Mouse (Mus musculus): ENCODE data around the gene Prr3. TPM values are rescaled to one million over a fixed set of nuclear protein-coding genes. Genes with fewer than 3 reads are reported as not detected.
"Not testable (repeated sequence)": the region's sequence is repeated elsewhere in the genome, so short reads cannot be mapped to it uniquely, and the experiment has no call there.

Gene Prr3
- polyA plus RNA-seq, 1 experiment: 15.6 TPM

- Histone ChIP-seq H3K4me3 (ENCODE audit: insufficient read depth, low read length) (no peak overlapping the region), H3K4me1 (ENCODE audit: control insufficient read depth, insufficient read depth, low read length) (no peaks in the 10 kb centered on the region), H3K27ac (ENCODE audit: insufficient read depth, low read depth, low read length) (no peak overlapping the region)
- TF ChIP-seq POLR2A (IDR thresholded peaks at IDR 0.05; ENCODE audit: borderline replicate concordance, low read depth, low read length) (no peak), CTCF (IDR thresholded peaks at IDR 0.05; ENCODE audit: low read depth, low read length) (no peak)
Measured at GRCm38 (mm10) chr17:35939941-35940340, 40.1 kb downstream of the Prr3 start.

GRCm38 (mm10) chr17:35939108-35939507, 40.9 kb downstream of the Prr3 start:
- TF ChIP-seq CTCF (IDR thresholded peaks at IDR 0.05; ENCODE audit: low read depth, low read length) (no peak), POLR2A (IDR thresholded peaks at IDR 0.05; ENCODE audit: borderline replicate concordance, low read depth, low read length) (no peak)
- Histone ChIP-seq H3K4me3 (ENCODE audit: insufficient read depth, low read length) (no peak overlapping the region), H3K4me1 (ENCODE audit: control insufficient read depth, insufficient read depth, low read length) (no peaks in the 10 kb centered on the region), H3K27ac (ENCODE audit: insufficient read depth, low read depth, low read length) (no peak overlapping the region)

GRCm38 (mm10) chr17:35937700-35938348, 42.2 kb downstream of the Prr3 start:
- TF ChIP-seq POLR2A (IDR thresholded peaks at IDR 0.05; ENCODE audit: borderline replicate concordance, low read depth, low read length) (no peak), CTCF (IDR thresholded peaks at IDR 0.05; ENCODE audit: low read depth, low read length) (peak; percentile 79)
- H3K4me3 ChIP-seq (ENCODE audit: insufficient read depth, low read length): no peak overlapping the region
- H3K27ac ChIP-seq (ENCODE audit: insufficient read depth, low read depth, low read length): no peak overlapping the region
- no peaks in the 10 kb centered on the region for H3K4me1 ChIP-seq (ENCODE audit: control insufficient read depth, insufficient read depth, low read length)

GRCm38 (mm10) chr17:35935763-35936162, 44.3 kb downstream of the Prr3 start:
- H3K27ac ChIP-seq (ENCODE audit: insufficient read depth, low read depth, low read length); H3K4me1 ChIP-seq (ENCODE audit: control insufficient read depth, insufficient read depth, low read length); H3K4me3 ChIP-seq (ENCODE audit: insufficient read depth, low read length): not testable (repeated sequence)

GRCm38 (mm10) chr17:35932608-35933007, 47.4 kb downstream of the Prr3 start:
- TF ChIP-seq POLR2A (IDR thresholded peaks at IDR 0.05; ENCODE audit: borderline replicate concordance, low read depth, low read length): no peak
- TF ChIP-seq CTCF (IDR thresholded peaks at IDR 0.05; ENCODE audit: low read depth, low read length): no peak
- Histone ChIP-seq H3K27ac (ENCODE audit: insufficient read depth, low read depth, low read length) (no peak overlapping the region), H3K4me3 (ENCODE audit: insufficient read depth, low read length) (no peak overlapping the region), H3K4me1 (ENCODE audit: control insufficient read depth, insufficient read depth, low read length) (peaks cover 3% of the 10 kb centered on the region; the same call in 1 of the 2 replicates)

- Histone ChIP-seq H3K4me1 (ENCODE audit: control insufficient read depth, insufficient read depth, low read length) (peaks cover 7% of the 10 kb centered on the region), H3K27ac (ENCODE audit: insufficient read depth, low read depth, low read length) (no peak overlapping the region), H3K4me3 (ENCODE audit: insufficient read depth, low read length) (no peak overlapping the region)
- no peak for TF ChIP-seq CTCF (IDR thresholded peaks at IDR 0.05; ENCODE audit: low read depth, low read length)
- TF ChIP-seq POLR2A (IDR thresholded peaks at IDR 0.05; ENCODE audit: borderline replicate concordance, low read depth, low read length): no peak
Measured at GRCm38 (mm10) chr17:35930627-35931026, 49.4 kb downstream of the Prr3 start.

- Histone ChIP-seq H3K4me3 (ENCODE audit: insufficient read depth, low read length) (no peak overlapping the region), H3K27ac (ENCODE audit: insufficient read depth, low read depth, low read length) (no peak overlapping the region)
- TF ChIP-seq CTCF (IDR thresholded peaks at IDR 0.05; ENCODE audit: low read depth, low read length) (no peak), POLR2A (IDR thresholded peaks at IDR 0.05; ENCODE audit: borderline replicate concordance, low read depth, low read length) (no peak)
Measured at GRCm38 (mm10) chr17:35929534-35929933, 50.5 kb downstream of the Prr3 start.

GRCm38 (mm10) chr17:35927471-35927870, 52.6 kb downstream of the Prr3 start:
- Histone ChIP-seq H3K4me1 (ENCODE audit: control insufficient read depth, insufficient read depth, low read length) (peaks cover 7% of the 10 kb centered on the region), H3K27ac (ENCODE audit: insufficient read depth, low read depth, low read length) (no peak overlapping the region), H3K4me3 (ENCODE audit: insufficient read depth, low read length) (no peak overlapping the region)
- no peak for TF ChIP-seq CTCF (IDR thresholded peaks at IDR 0.05; ENCODE audit: low read depth, low read length)
- TF ChIP-seq POLR2A (IDR thresholded peaks at IDR 0.05; ENCODE audit: borderline replicate concordance, low read depth, low read length): no peak

More at GRCm38 (mm10) chr17:35929534-35929933, 50.5 kb downstream of the Prr3 start:
- H3K4me1 ChIP-seq (ENCODE audit: control insufficient read depth, insufficient read depth, low read length): peaks cover 7% of the 10 kb centered on the region

- Histone ChIP-seq H3K4me3 (ENCODE audit: insufficient read depth, low read length) (no peak overlapping the region), H3K4me1 (ENCODE audit: control insufficient read depth, insufficient read depth, low read length) (peaks cover 31% of the 10 kb centered on the region), H3K27ac (ENCODE audit: insufficient read depth, low read depth, low read length) (no peak overlapping the region)
- TF ChIP-seq POLR2A (IDR thresholded peaks at IDR 0.05; ENCODE audit: borderline replicate concordance, low read depth, low read length) (no peak), CTCF (IDR thresholded peaks at IDR 0.05; ENCODE audit: low read depth, low read length) (no peak)
Measured at GRCm38 (mm10) chr17:35923281-35923680, 56.8 kb downstream of the Prr3 start.

GRCm38 (mm10) chr17:35922566-35922965, 57.5 kb downstream of the Prr3 start:
- no peak overlapping the region for H3K27ac ChIP-seq (ENCODE audit: insufficient read depth, low read depth, low read length)
- H3K4me3 ChIP-seq (ENCODE audit: insufficient read depth, low read length): no peak overlapping the region
- H3K4me1 ChIP-seq (ENCODE audit: control insufficient read depth, insufficient read depth, low read length): peaks cover 28% of the 10 kb centered on the region
- TF ChIP-seq CTCF (IDR thresholded peaks at IDR 0.05; ENCODE audit: low read depth, low read length) (no peak), POLR2A (IDR thresholded peaks at IDR 0.05; ENCODE audit: borderline replicate concordance, low read depth, low read length) (no peak)

Other genes starting within 250 kb of the Prr3 start
- 40.6 and 46.7 TPM in 2 replicates for gene Ier3, start 158.6 kb downstream of the Prr3 start, polyA plus RNA-seq (2012; ENCODE audit: insufficient read depth, insufficient read length, missing spikeins)
- gene Flot1, start 157.0 kb downstream of the Prr3 start, polyA plus RNA-seq (2012; ENCODE audit: insufficient read depth, insufficient read length, missing spikeins): 52.7 and 69.3 TPM in 2 replicates
- gene Tubb5, start 141.9 kb downstream of the Prr3 start, polyA plus RNA-seq (2012; ENCODE audit: insufficient read depth, insufficient read length, missing spikeins): 481 and 519 TPM in 2 replicates
- 16.1 and 17.7 TPM in 2 replicates for gene Mdc1, start 138.7 kb downstream of the Prr3 start, polyA plus RNA-seq (2012; ENCODE audit: insufficient read depth, insufficient read length, missing spikeins)
- gene Nrm, start 118.9 kb downstream of the Prr3 start, polyA plus RNA-seq (2012; ENCODE audit: insufficient read depth, insufficient read length, missing spikeins): 31.7 and 33.1 TPM in 2 replicates
- gene Ppp1r18, start 114.6 kb downstream of the Prr3 start, polyA plus RNA-seq (2012; ENCODE audit: insufficient read depth, insufficient read length, missing spikeins): 202 and 205 TPM in 2 replicates
- 57.5 and 77.6 TPM in 2 replicates for gene Dhx16, start 100.4 kb downstream of the Prr3 start, polyA plus RNA-seq (2012; ENCODE audit: insufficient read depth, insufficient read length, missing spikeins)
- gene 2310061I04Rik, start 82.8 kb downstream of the Prr3 start, polyA plus RNA-seq (2012; ENCODE audit: insufficient read depth, insufficient read length, missing spikeins): 36.9 and 39.3 TPM in 2 replicates
- gene Atat1, start 70.2 kb downstream of the Prr3 start, polyA plus RNA-seq (2012; ENCODE audit: insufficient read depth, insufficient read length, missing spikeins): 22.7 and 23.8 TPM in 2 replicates
- 21.0 and 29.4 TPM in 2 replicates for gene Mrps18b, start 63.8 kb downstream of the Prr3 start, polyA plus RNA-seq (2012; ENCODE audit: insufficient read depth, insufficient read length, missing spikeins)
- gene Ppp1r10, start 63.8 kb downstream of the Prr3 start, polyA plus RNA-seq (2012; ENCODE audit: insufficient read depth, insufficient read length, missing spikeins): 36.0 and 46.0 TPM in 2 replicates
- 96.1 and 104 TPM in 2 replicates for gene Abcf1, start 10.5 kb downstream of the Prr3 start, polyA plus RNA-seq (2012; ENCODE audit: insufficient read depth, insufficient read length, missing spikeins)
- gene Gnl1, start 385 bp downstream of the Prr3 start, polyA plus RNA-seq (2012; ENCODE audit: insufficient read depth, insufficient read length, missing spikeins): 27.7 and 28.1 TPM in 2 replicates
- gene H2-T24, start 40.3 kb upstream of the Prr3 start, polyA plus RNA-seq (2012; ENCODE audit: insufficient read depth, insufficient read length, missing spikeins): 52.2 and 56.0 TPM in 2 replicates
- gene H2-T23, start 52.6 kb upstream of the Prr3 start, polyA plus RNA-seq (2012; ENCODE audit: insufficient read depth, insufficient read length, missing spikeins): 351 and 364 TPM in 2 replicates
- gene H2-T22, start 62.5 kb upstream of the Prr3 start, polyA plus RNA-seq (2012; ENCODE audit: insufficient read depth, insufficient read length, missing spikeins): 89.0 and 112 TPM in 2 replicates
- gene Gm6034, start 62.7 kb upstream of the Prr3 start, polyA plus RNA-seq (2012; ENCODE audit: insufficient read depth, insufficient read length, missing spikeins): 0.72 TPM in 1 of 2 replicates, not detected in the other
- not detected in 2 replicates for gene Gm11127, start 78.1 kb upstream of the Prr3 start, polyA plus RNA-seq (2012; ENCODE audit: insufficient read depth, insufficient read length, missing spikeins)
- 1.1 and 1.8 TPM in 2 replicates for gene Gm19684, start 141.4 kb upstream of the Prr3 start, polyA plus RNA-seq (2012; ENCODE audit: insufficient read depth, insufficient read length, missing spikeins)
- gene Gm7030, start 149.2 kb upstream of the Prr3 start, polyA plus RNA-seq (2012; ENCODE audit: insufficient read depth, insufficient read length, missing spikeins): not detected in 2 replicates
- gene Gm8909, start 188.3 kb upstream of the Prr3 start, polyA plus RNA-seq (2012; ENCODE audit: insufficient read depth, insufficient read length, missing spikeins): 3.6 TPM in 1 of 2 replicates, not detected in the other
- gene H2-T3, start 210.1 kb upstream of the Prr3 start, polyA plus RNA-seq (2012; ENCODE audit: insufficient read depth, insufficient read length, missing spikeins): 0.60 TPM in 1 of 2 replicates, not detected in the other